Mouse (Mus musculus): ENCODE data around the gene Gse1.

DNA sequence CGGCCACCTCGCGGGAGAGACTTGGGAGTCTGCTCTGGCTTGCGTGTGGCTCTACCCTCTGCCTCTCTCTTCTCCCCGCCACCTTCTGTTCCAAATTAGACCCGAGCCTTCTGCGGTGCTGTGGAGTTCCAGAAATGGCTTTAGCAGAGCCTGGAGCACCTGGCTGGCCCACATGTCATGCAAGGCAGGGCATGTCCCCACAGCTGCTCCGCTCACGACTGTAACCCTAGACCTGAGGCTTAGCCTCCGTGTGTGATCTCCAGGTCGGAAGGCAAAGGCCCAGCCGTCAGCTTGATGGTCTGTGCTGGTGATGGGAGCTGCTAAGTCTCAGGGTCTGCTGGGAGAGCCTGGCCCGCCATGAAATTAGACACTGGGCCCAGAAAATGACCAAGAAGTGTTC is 30.9 kb downstream of the Gse1 start:
- TF ChIP-seq POLR2A (IDR thresholded peaks at IDR 0.05; ENCODE audit: borderline replicate concordance, insufficient read depth, low read length) (no peak), CTCF (IDR thresholded peaks at IDR 0.05; ENCODE audit: borderline replicate concordance, insufficient read depth, low read depth, low read length) (no peak)

Data from cerebellum, adult 2 months (tissue).